Mouse (Mus musculus): Measurements from ENCODE around the gene Olfr776. TPM values are rescaled to one million over a fixed set of nuclear protein-coding genes. Genes with fewer than 3 reads are reported as not detected.

The Olfr776 gene
- total RNA-seq (2023) = not detected

GRCm38 (mm10) chr10:129258827-129259226, at the start of gene Olfr776:
Gene Olfr776 (plus strand): TSS chr10:129259127.

GRCm38 (mm10) chr10:129235904-129236303, 23.0 kb upstream of the Olfr776 start, which contains the start of gene Olfr774:
Gene Olfr774 (plus strand): TSS chr10:129236204.

GRCm38 (mm10) chr10:129248112-129248511, 10.8 kb upstream of the Olfr776 start, which contains the start of gene Olfr775:
Gene Olfr775 (plus strand): TSS chr10:129248412.

GRCm38 (mm10) chr10:129271081-129271535, 12.2 kb downstream of the Olfr776 start, which contains the start of gene Olfr777:
Gene Olfr777 (minus strand): TSS chr10:129271485.

Other genes starting within 250 kb of the Olfr776 start
- gene Olfr763, start 248.3 kb upstream of the Olfr776 start, total RNA-seq (2023) = not detected
- gene Olfr764-ps1, start 219.2 kb upstream of the Olfr776 start, total RNA-seq (2023) = not detected
- gene Olfr765, start 209.1 kb upstream of the Olfr776 start, total RNA-seq (2023) = not detected
- not detected for gene Olfr766-ps1, start 190.2 kb upstream of the Olfr776 start, total RNA-seq (2023)
- gene Olfr767, start 176.2 kb upstream of the Olfr776 start, total RNA-seq (2023) = not detected
- gene Olfr768, start 159.8 kb upstream of the Olfr776 start, total RNA-seq (2023) = not detected
- not detected for gene Olfr769, start 141.3 kb upstream of the Olfr776 start, total RNA-seq (2023)
- not detected for gene Olfr770, start 120.1 kb upstream of the Olfr776 start, total RNA-seq (2023)
- not detected for gene Olfr771, start 94.4 kb upstream of the Olfr776 start, total RNA-seq (2023)
- gene Olfr772, start 81.2 kb upstream of the Olfr776 start, total RNA-seq (2023) = not detected
- gene Olfr773, start 71.7 kb upstream of the Olfr776 start, total RNA-seq (2023) = not detected
- gene Olfr774, start 22.9 kb upstream of the Olfr776 start, total RNA-seq (2023) = not detected
- gene Olfr775, start 10.7 kb upstream of the Olfr776 start, total RNA-seq (2023) = not detected
- not detected for gene Olfr777, start 12.4 kb downstream of the Olfr776 start, total RNA-seq (2023)
- not detected for gene Olfr780, start 59.0 kb downstream of the Olfr776 start, total RNA-seq (2023)
- not detected for gene Olfr781, start 69.7 kb downstream of the Olfr776 start, total RNA-seq (2023)
- gene Olfr782, start 89.7 kb downstream of the Olfr776 start, total RNA-seq (2023) = not detected
- gene Olfr784, start 125.0 kb downstream of the Olfr776 start, total RNA-seq (2023) = 0.30 TPM
- not detected for gene Olfr785, start 146.3 kb downstream of the Olfr776 start, total RNA-seq (2023)
- gene Olfr786, start 168.2 kb downstream of the Olfr776 start, total RNA-seq (2023) = not detected
- gene Olfr787, start 202.7 kb downstream of the Olfr776 start, total RNA-seq (2023) = not detected
- not detected for gene Olfr788, start 211.9 kb downstream of the Olfr776 start, total RNA-seq (2023)
- not detected for gene Olfr789, start 225.6 kb downstream of the Olfr776 start, total RNA-seq (2023)
- gene Olfr790, start 239.4 kb downstream of the Olfr776 start, total RNA-seq (2023) = not detected

Data from CD4-positive naive resting alpha-beta T cell, adult 57 days (primary cell).